Mouse (Mus musculus): ENCODE measurements at regions not wholly inside any gene's neighbourhood (a gene's known extent, or its start where the extent isn't known, plus 50 kb on each side); places are given as distances from the start of the nearest gene placed in this dataset.

DNA sequence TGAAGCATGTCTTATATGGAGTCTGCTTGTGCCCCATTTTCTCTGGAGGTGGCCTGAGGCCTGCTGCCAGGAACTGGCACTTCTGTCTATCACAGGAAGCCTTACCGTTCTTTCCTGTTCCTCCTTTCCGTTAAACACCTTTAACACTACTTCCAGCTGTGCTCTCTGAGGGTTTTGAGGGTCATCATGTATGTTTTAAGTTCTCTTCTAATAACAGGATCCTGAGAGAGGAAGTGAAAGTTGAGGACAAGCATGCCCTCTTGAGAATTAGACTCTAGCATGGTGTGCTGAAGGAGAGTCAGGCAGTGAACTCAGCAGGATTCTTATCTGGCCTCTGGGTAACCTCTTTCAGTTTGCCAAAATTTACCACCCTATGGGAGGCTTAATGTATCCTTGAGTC lies 418.0 kb upstream of the 9430069I07Rik start:
- H3K9me3 ChIP-seq: no peaks in the 10 kb centered on the region
- no peak overlapping the region for H3K4me3 ChIP-seq
- no peak for ATAC-seq (ENCODE audit: low FRiP score, low read depth)
- 69% methylated on average over 2 of the region's 2 CpGs for WGBS
- no peak overlapping the region for H3K9ac ChIP-seq
- H3K27me3 ChIP-seq: no peaks in the 10 kb centered on the region
- H3K36me3 ChIP-seq: no peaks in the 10 kb centered on the region
- no peaks in the 10 kb centered on the region for H3K4me1 ChIP-seq
- no peak overlapping the region for H3K27ac ChIP-seq
- H3K4me2 ChIP-seq (replicated peaks): no peak overlapping the region

DNA sequence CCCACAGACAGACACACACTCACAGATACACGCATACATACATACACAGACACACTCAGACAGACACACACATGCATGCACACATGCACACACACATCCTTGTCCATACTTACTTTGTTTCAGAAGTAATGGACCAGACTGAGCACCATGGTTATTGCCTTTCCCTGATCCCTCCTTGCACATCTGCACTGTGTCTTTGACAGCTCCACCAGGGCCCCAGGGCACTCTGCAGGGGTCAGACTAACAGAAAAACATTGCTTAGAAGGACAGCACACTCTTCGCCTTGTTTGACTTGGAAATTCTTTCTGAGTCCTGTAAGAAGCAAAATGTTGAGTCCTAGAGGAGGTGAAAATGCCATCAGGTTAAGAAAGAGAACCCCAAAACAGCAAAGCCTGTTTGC lies 394.1 kb upstream of the 9430069I07Rik start:
- WGBS: 51% methylated on average over 2 of the region's 2 CpGs
- Histone ChIP-seq H3K4me1 (peaks cover 31% of the 10 kb centered on the region), H3K36me3 (no peaks in the 10 kb centered on the region), H3K27ac (no peak overlapping the region), H3K9ac (no peak overlapping the region), H3K4me2 (replicated peaks) (no peak overlapping the region), H3K9me3 (no peaks in the 10 kb centered on the region), H3K27me3 (no peaks in the 10 kb centered on the region), H3K4me3 (no peak overlapping the region)
- no peak for ATAC-seq (ENCODE audit: low FRiP score, low read depth)

DNA sequence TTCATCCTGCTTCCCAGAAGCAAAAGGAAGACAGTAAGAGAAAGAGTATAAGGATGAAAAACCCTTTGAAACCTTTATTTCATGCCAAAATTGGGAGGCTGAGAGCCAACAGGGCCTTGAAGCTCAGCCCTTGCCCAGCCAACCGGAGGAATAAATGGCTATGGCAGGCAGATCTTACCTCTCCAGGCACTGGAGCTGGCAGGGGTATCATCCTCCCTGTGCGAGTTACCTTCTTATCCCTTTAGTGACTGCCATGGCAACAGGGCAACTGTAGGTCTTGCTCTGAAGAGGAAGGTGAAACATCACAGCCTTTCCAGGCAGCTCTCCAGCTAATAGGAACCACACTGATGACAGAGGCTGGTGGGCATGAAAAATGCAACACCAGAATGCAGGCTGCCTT lies 393.3 kb upstream of the 9430069I07Rik start:
- H3K4me1 ChIP-seq: peaks cover 38% of the 10 kb centered on the region
- H3K4me3 ChIP-seq: no peak overlapping the region
- H3K27me3 ChIP-seq: no peaks in the 10 kb centered on the region; the same call in 1 of the 2 replicates
- H3K9ac ChIP-seq: no peak overlapping the region
- no peak overlapping the region for H3K4me2 ChIP-seq (replicated peaks)
- no peaks in the 10 kb centered on the region for H3K9me3 ChIP-seq
- ATAC-seq (ENCODE audit: low FRiP score, low read depth): no peak
- WGBS: 48% methylated on average over 2 of the region's 2 CpGs
- no peaks in the 10 kb centered on the region for H3K36me3 ChIP-seq
- no peak overlapping the region for H3K27ac ChIP-seq

DNA sequence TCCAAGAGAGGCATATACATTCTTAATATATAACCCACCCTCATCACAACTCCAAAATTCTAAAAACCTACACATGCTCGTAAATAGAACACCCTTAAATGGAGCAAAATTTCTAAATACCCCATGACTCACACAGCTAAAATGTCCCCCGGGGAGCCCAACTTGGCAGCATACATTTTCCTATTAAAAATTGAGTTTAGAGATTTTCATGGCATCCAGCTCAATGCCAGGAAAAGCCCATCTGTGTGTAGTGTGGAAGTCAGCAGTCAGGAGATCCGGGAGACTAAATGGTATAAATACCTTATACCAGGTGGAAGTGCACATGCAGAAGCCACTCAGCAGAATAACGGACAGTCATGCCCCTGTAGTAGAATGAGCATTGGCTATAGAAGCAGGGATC lies 389.4 kb upstream of the 9430069I07Rik start:
- 53% methylated on average over 4 of the region's 4 CpGs for WGBS
- H3K27ac ChIP-seq: 0 out of 2 replicates have a peak overlapping the region, but pooled peaks have one; percentile 44
- H3K9ac ChIP-seq: no peak overlapping the region

DNA sequence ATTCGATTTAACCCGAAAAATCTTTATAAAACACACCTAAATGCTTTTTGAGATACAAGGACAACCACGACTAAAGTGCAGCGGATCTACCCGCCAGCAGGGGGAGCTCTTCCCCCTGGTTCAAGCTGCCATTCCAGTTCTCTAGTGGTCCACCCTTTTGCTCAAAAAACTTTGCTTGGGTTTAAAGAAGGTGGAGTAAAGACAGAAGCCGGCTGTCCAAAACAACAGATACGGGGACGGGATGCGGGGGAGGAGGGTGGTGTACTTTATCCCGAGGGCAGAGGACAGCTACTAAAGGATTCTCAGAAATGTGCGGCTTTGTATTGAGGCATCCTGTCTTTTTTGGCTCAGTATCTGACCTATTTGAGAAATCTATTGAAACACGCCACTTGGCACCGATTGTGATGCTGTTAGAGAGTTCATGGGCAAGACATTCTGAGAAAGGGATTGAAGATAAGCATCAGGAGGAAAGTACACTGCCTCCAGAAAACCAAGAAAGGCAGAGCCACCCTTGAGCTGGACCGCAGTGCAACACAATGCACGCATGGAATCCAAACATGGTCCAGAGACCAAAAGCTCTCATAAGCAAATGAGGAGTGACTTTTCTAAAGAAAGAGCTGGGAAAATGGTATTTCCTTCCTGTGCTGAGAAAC lies 385.6 kb upstream of the 9430069I07Rik start:
- Histone ChIP-seq H3K27ac (no peak overlapping the region), H3K4me2 (replicated peaks) (no peak overlapping the region), H3K36me3 (no peaks in the 10 kb centered on the region), H3K27me3 (no peaks in the 10 kb centered on the region; the same call in 1 of the 2 replicates), H3K4me1 (peaks cover 32% of the 10 kb centered on the region), H3K9ac (no peak overlapping the region), H3K4me3 (no peak overlapping the region), H3K9me3 (no peaks in the 10 kb centered on the region)
- ATAC-seq (ENCODE audit: low FRiP score, low read depth): no peak
- 45% methylated on average over 15 of the region's 15 CpGs for WGBS

More for the DNA sequence above, 389.4 kb upstream of the 9430069I07Rik start:
- no peaks in the 10 kb centered on the region for H3K9me3 ChIP-seq
- no peaks in the 10 kb centered on the region; the same call in 1 of the 2 replicates for H3K27me3 ChIP-seq
- ATAC-seq (ENCODE audit: low FRiP score, low read depth): peak; percentile 57; the same call in 1 of the 2 replicates
- no peaks in the 10 kb centered on the region for H3K36me3 ChIP-seq
- peaks cover 38% of the 10 kb centered on the region for H3K4me1 ChIP-seq
- H3K4me3 ChIP-seq: no peak overlapping the region
- no peak overlapping the region for H3K4me2 ChIP-seq (replicated peaks)

DNA sequence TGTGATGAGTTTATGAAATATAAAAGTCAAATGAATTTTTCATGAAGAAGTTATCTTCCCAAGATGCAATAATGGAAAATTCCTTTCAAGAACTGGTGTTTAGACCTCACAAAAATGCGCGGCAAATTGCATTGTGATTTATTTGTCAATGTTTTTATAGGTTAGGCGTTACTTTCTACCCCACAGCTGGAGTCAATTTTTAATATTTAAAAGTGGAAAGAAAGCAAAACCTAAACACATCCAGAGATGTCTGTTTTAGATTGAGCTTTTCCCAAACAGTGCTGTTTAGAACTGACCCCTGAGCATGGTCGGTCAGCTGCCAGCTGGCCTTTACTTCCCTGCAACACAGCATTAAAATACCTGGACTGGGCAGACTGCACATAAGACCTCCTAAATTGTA lies 383.8 kb upstream of the 9430069I07Rik start:
- 23% methylated on average over 4 of the region's 4 CpGs for WGBS
- no peaks in the 10 kb centered on the region; the same call in 1 of the 2 replicates for H3K27me3 ChIP-seq
- peaks cover 16% of the 10 kb centered on the region for H3K4me1 ChIP-seq
- 0 out of 2 replicates have a peak, but pooled peaks have one; percentile 36 for ATAC-seq (ENCODE audit: low FRiP score, low read depth)
- no peak overlapping the region for H3K4me3 ChIP-seq
- H3K9me3 ChIP-seq: no peaks in the 10 kb centered on the region
- 0 out of 2 replicates have a peak overlapping the region, but pooled peaks have one; percentile 7 for H3K27ac ChIP-seq
- H3K9ac ChIP-seq: no peak overlapping the region
- no peak overlapping the region for H3K4me2 ChIP-seq (replicated peaks)
- H3K36me3 ChIP-seq: no peaks in the 10 kb centered on the region
